Mouse (Mus musculus) liver, adult 2 months (tissue): ENCODE data around the gene Rad51. TPM values are rescaled to one million over a fixed set of nuclear protein-coding genes. Genes with fewer than 3 reads are reported as not detected.

Source experiments
- DNase-seq: peaks from one replicate; pipeline ENCODE4 v3.0.0-alpha.2; 2011; ENCODE audit warnings: low read depth, low spot score; ENCODE audit errors: extremely low read depth
- H3K27ac ChIP-seq: fragments of 200-500 bp; replicated peaks from 2 replicates; pipeline ENCODE4 v1.5.1; 2012; ENCODE audit warnings: low read depth, mild to moderate bottlenecking, control low read depth, inconsistent platforms, low read length; ENCODE audit not compliant: insufficient read depth
- H3K27me3 ChIP-seq: fragments of 200-500 bp; 2 replicates; pipeline ENCODE4 v1.6.1; 2012; ENCODE audit warnings: mild to moderate bottlenecking, moderate library complexity, low read length, inconsistent platforms; ENCODE audit not compliant: control insufficient read depth, insufficient read depth
- H3K36me3 ChIP-seq: fragments of 200-500 bp; 2 replicates; pipeline ENCODE4 v1.6.1; 2012; ENCODE audit warnings: low read length, inconsistent platforms; ENCODE audit not compliant: control insufficient read depth, insufficient read depth
- H3K4me1 ChIP-seq: fragments of 200-500 bp; 2 replicates; pipeline ENCODE4 v1.6.1; 2011; ENCODE audit warnings: low read length; ENCODE audit not compliant: control insufficient read depth, insufficient read depth
- H3K4me3 ChIP-seq: fragments of 200-500 bp; 2 replicates; pipeline ENCODE4 v1.5.1; 2011; ENCODE audit warnings: low read depth, mild to moderate bottlenecking, control low read depth, low read length, moderate library complexity; ENCODE audit not compliant: insufficient read depth
- H3K79me2 ChIP-seq: fragments of 200-500 bp; 2 replicates; pipeline ENCODE4 v1.6.1; 2012; ENCODE audit warnings: inconsistent platforms, mild to moderate bottlenecking, low read length, moderate library complexity; ENCODE audit not compliant: control insufficient read depth, insufficient read depth
- H3K9ac ChIP-seq: fragments of 200-500 bp; 2 replicates; pipeline ENCODE4 v1.6.1; 2012; ENCODE audit warnings: low read depth, mild to moderate bottlenecking, control low read depth, inconsistent platforms, low read length
- CTCF ChIP-seq: fragments of 200-500 bp; IDR thresholded peaks from 2 replicates; pipeline ENCODE4 v1.5.1; 2011; ENCODE audit warnings: low read depth, low read length, control low read depth
- POLR2A ChIP-seq: fragments of 200-500 bp; IDR thresholded peaks from 2 replicates; pipeline ENCODE4 v1.6.1; 2011; ENCODE audit warnings: low read length, control low read depth; ENCODE audit not compliant: insufficient read depth; ENCODE audit errors: extremely low read depth
- WGBS: fragments of 180-500 bp; shearing (Covaris S2); methylation state at CpG from one replicate; pipeline ENCODE4 v1.1.7; 2018; 5-methylcytosine and 5-hydroxymethylcytosine counted together
- polyA plus RNA-seq: library from polyadenylated mRNA; depleted of rRNA; stranded (reverse); fragments of >200 nt; gene quantifications from 2 replicates; pipeline ENCODE4 v1.2.3, GENCODE M21; 2012; rRNA removed
- total RNA-seq: library from RNA; depleted of rRNA; stranded (reverse); fragments of >200 nt; gene quantifications from 2 replicates; pipeline ENCODE4 v1.2.3, GENCODE M21; 2014; rRNA removed

Gene Rad51
- total RNA-seq, result 0.65 and 1.5 TPM in 2 replicates
- polyA plus RNA-seq, result 0.37 and 0.51 TPM in 2 replicates

- no peak for TF ChIP-seq POLR2A
- TF ChIP-seq CTCF, result no peak
- Histone ChIP-seq H3K27me3 (no peaks in the 10 kb centered on the region), H3K9ac (peak within 1 kb of the TSS; percentile 57), H3K79me2 (no peaks in the 10 kb centered on the region), H3K27ac (peak within 1 kb of the TSS; percentile 86), H3K4me3 (peak within 1 kb of the TSS; percentile 48), H3K4me1 (0 out of 2 replicates have a peak, but pooled peaks cover 3% of the 10 kb centered on the region), H3K36me3 (no peaks in the 10 kb centered on the region)
- WGBS, result under 1% methylated on average over 51 of the region's 51 CpGs
- DNase-seq, result peak; percentile 88
Observed at GRCm38 (mm10) chr2:119112438-119113112, at the start of gene Rad51. Gene Rad51 (plus strand): TSS chr2:119112793.

- TF ChIP-seq POLR2A (no peak), CTCF (no peak)
- no peak overlapping the region for H3K4me3 ChIP-seq
- no peaks in the 10 kb centered on the region for H3K79me2 ChIP-seq
- no peaks in the 10 kb centered on the region for H3K27me3 ChIP-seq
- no peak overlapping the region for H3K9ac ChIP-seq
- no peak for DNase-seq
- H3K27ac ChIP-seq, result no peak overlapping the region
- H3K4me1 ChIP-seq, result no peaks in the 10 kb centered on the region
- WGBS, result 92% methylated on average over 4 of the region's 4 CpGs
- H3K36me3 ChIP-seq, result no peaks in the 10 kb centered on the region
Observed at GRCm38 (mm10) chr2:119072397-119072796, 40.2 kb upstream of the Rad51 start.

- no peak overlapping the region for H3K9ac ChIP-seq
- DNase-seq, result no peak
- H3K79me2 ChIP-seq, result no peaks in the 10 kb centered on the region
- no peak overlapping the region for H3K27ac ChIP-seq
- WGBS, result 91% methylated on average over 2 of the region's 2 CpGs
- no peaks in the 10 kb centered on the region for H3K4me1 ChIP-seq
- H3K36me3 ChIP-seq, result no peaks in the 10 kb centered on the region
- no peak for TF ChIP-seq CTCF
- no peak for TF ChIP-seq POLR2A
- no peaks in the 10 kb centered on the region for H3K27me3 ChIP-seq
- H3K4me3 ChIP-seq, result no peak overlapping the region
Observed at GRCm38 (mm10) chr2:119086156-119086555, 26.4 kb upstream of the Rad51 start.

- no peaks in the 10 kb centered on the region for H3K27me3 ChIP-seq
- TF ChIP-seq CTCF (no peak), POLR2A (no peak)
- H3K27ac ChIP-seq, result no peak overlapping the region
- no peaks in the 10 kb centered on the region for H3K79me2 ChIP-seq
- H3K9ac ChIP-seq, result no peak overlapping the region
- H3K36me3 ChIP-seq, result no peaks in the 10 kb centered on the region
- no peak overlapping the region for H3K4me3 ChIP-seq
- no peak for DNase-seq
- H3K4me1 ChIP-seq, result no peaks in the 10 kb centered on the region
Observed at GRCm38 (mm10) chr2:119101552-119101951, 11.0 kb upstream of the Rad51 start.

- 80% methylated on average over 5 of the region's 5 CpGs for WGBS
- no peaks in the 10 kb centered on the region for H3K79me2 ChIP-seq
- H3K4me1 ChIP-seq, result no peaks in the 10 kb centered on the region
- H3K27ac ChIP-seq, result no peak overlapping the region
- H3K4me3 ChIP-seq, result no peak overlapping the region
- H3K36me3 ChIP-seq, result no peaks in the 10 kb centered on the region
- H3K27me3 ChIP-seq, result no peaks in the 10 kb centered on the region
- no peak overlapping the region for H3K9ac ChIP-seq
- DNase-seq, result no peak
- TF ChIP-seq POLR2A (no peak), CTCF (no peak)
Observed at GRCm38 (mm10) chr2:119106583-119106982, 6.0 kb upstream of the Rad51 start.

- Histone ChIP-seq H3K36me3 (no peaks in the 10 kb centered on the region), H3K4me3 (no peak overlapping the region), H3K4me1 (0 out of 2 replicates have a peak, but pooled peaks cover 3% of the 10 kb centered on the region), H3K27ac (no peak overlapping the region), H3K79me2 (no peaks in the 10 kb centered on the region), H3K27me3 (no peaks in the 10 kb centered on the region), H3K9ac (no peak overlapping the region)
- TF ChIP-seq POLR2A (no peak), CTCF (no peak)
- WGBS, result 50% methylated on average over 4 of the region's 4 CpGs
- DNase-seq, result peak; percentile 40
Observed at GRCm38 (mm10) chr2:119108554-119108953, 4.0 kb upstream of the Rad51 start.
